Mouse (Mus musculus): Measurements from ENCODE around the gene Acvr1c.

- no peak for TF ChIP-seq CTCF (conservative IDR thresholded peaks at IDR 0.05; ENCODE audit: low read length)
- no peak for TF ChIP-seq POU5F1 (IDR thresholded peaks at IDR 0.05; ENCODE audit: borderline replicate concordance, low read length)
- TF ChIP-seq NANOG (IDR thresholded peaks at IDR 0.05; ENCODE audit: borderline replicate concordance, low read length), result no peak
Observed at GRCm38 (mm10) chr2:58240639-58241038, 117.1 kb downstream of the Acvr1c start.

Data from E14TG2a.4 (cell line).